Mouse (Mus musculus): ENCODE data around the gene Olfr921. TPM values are rescaled to one million over a fixed set of nuclear protein-coding genes. Genes with fewer than 3 reads are reported as not detected.

Olfr921 gene
- not detected for polyA plus RNA-seq (2014; fragmentation: Illumina TruSeq; extraction: RNeasy Lipid Tissue Mini Kit (QIAGEN cat#74804); ENCODE audit: low read depth, low replicate concordance)

GRCm38 (mm10) chr9:38772768-38773167, at the start of gene Olfr921:
Gene Olfr921 (plus strand): TSS chr9:38773068.

GRCm38 (mm10) chr9:38751999-38752398, 20.9 kb upstream of the Olfr921 start, which contains the start of gene Olfr920:
Gene Olfr920 (plus strand): TSS chr9:38752299.

GRCm38 (mm10) chr9:38814314-38814713, 41.4 kb downstream of the Olfr921 start, which contains the start of gene Olfr922:
Gene Olfr922 (plus strand): TSS chr9:38814614.

GRCm38 (mm10) chr9:38826245-38826644, 53.4 kb downstream of the Olfr921 start, which contains the start of gene Olfr923:
Gene Olfr923 (plus strand): TSS chr9:38826545.

Other genes starting within 250 kb of the Olfr921 start
- not detected for gene Olfr910, start 235.2 kb upstream of the Olfr921 start, polyA plus RNA-seq (2014; fragmentation: Illumina TruSeq; extraction: RNeasy Lipid Tissue Mini Kit (QIAGEN cat#74804); ENCODE audit: low read depth, low replicate concordance)
- not detected for gene Olfr912, start 192.9 kb upstream of the Olfr921 start, polyA plus RNA-seq (2014; fragmentation: Illumina TruSeq; extraction: RNeasy Lipid Tissue Mini Kit (QIAGEN cat#74804); ENCODE audit: low read depth, low replicate concordance)
- not detected for gene Olfr913, start 180.3 kb upstream of the Olfr921 start, polyA plus RNA-seq (2014; fragmentation: Illumina TruSeq; extraction: RNeasy Lipid Tissue Mini Kit (QIAGEN cat#74804); ENCODE audit: low read depth, low replicate concordance)
- gene Olfr914, start 168.0 kb upstream of the Olfr921 start, polyA plus RNA-seq (2014; fragmentation: Illumina TruSeq; extraction: RNeasy Lipid Tissue Mini Kit (QIAGEN cat#74804); ENCODE audit: low read depth, low replicate concordance), result not detected
- not detected for gene Olfr916, start 113.2 kb upstream of the Olfr921 start, polyA plus RNA-seq (2014; fragmentation: Illumina TruSeq; extraction: RNeasy Lipid Tissue Mini Kit (QIAGEN cat#74804); ENCODE audit: low read depth, low replicate concordance)
- gene Olfr917, start 107.2 kb upstream of the Olfr921 start, polyA plus RNA-seq (2014; fragmentation: Illumina TruSeq; extraction: RNeasy Lipid Tissue Mini Kit (QIAGEN cat#74804); ENCODE audit: low read depth, low replicate concordance), result not detected
- gene Olfr918, start 98.5 kb upstream of the Olfr921 start, polyA plus RNA-seq (2014; fragmentation: Illumina TruSeq; extraction: RNeasy Lipid Tissue Mini Kit (QIAGEN cat#74804); ENCODE audit: low read depth, low replicate concordance), result not detected
- gene Olfr919, start 69.4 kb upstream of the Olfr921 start, polyA plus RNA-seq (2014; fragmentation: Illumina TruSeq; extraction: RNeasy Lipid Tissue Mini Kit (QIAGEN cat#74804); ENCODE audit: low read depth, low replicate concordance), result not detected
- 67.2 TPM for gene Vwa5a, start 54.8 kb upstream of the Olfr921 start, polyA plus RNA-seq (2014; fragmentation: Illumina TruSeq; extraction: RNeasy Lipid Tissue Mini Kit (QIAGEN cat#74804); ENCODE audit: low read depth, low replicate concordance)
- 0.57 TPM for gene Olfr920, start 20.8 kb upstream of the Olfr921 start, polyA plus RNA-seq (2014; fragmentation: Illumina TruSeq; extraction: RNeasy Lipid Tissue Mini Kit (QIAGEN cat#74804); ENCODE audit: low read depth, low replicate concordance)
- gene Olfr922, start 41.5 kb downstream of the Olfr921 start, polyA plus RNA-seq (2014; fragmentation: Illumina TruSeq; extraction: RNeasy Lipid Tissue Mini Kit (QIAGEN cat#74804); ENCODE audit: low read depth, low replicate concordance), result not detected
- gene Olfr923, start 53.5 kb downstream of the Olfr921 start, polyA plus RNA-seq (2014; fragmentation: Illumina TruSeq; extraction: RNeasy Lipid Tissue Mini Kit (QIAGEN cat#74804); ENCODE audit: low read depth, low replicate concordance), result not detected
- not detected for gene Olfr924, start 71.4 kb downstream of the Olfr921 start, polyA plus RNA-seq (2014; fragmentation: Illumina TruSeq; extraction: RNeasy Lipid Tissue Mini Kit (QIAGEN cat#74804); ENCODE audit: low read depth, low replicate concordance)
- not detected for gene Olfr26, start 82.0 kb downstream of the Olfr921 start, polyA plus RNA-seq (2014; fragmentation: Illumina TruSeq; extraction: RNeasy Lipid Tissue Mini Kit (QIAGEN cat#74804); ENCODE audit: low read depth, low replicate concordance)
- not detected for gene Olfr926, start 104.1 kb downstream of the Olfr921 start, polyA plus RNA-seq (2014; fragmentation: Illumina TruSeq; extraction: RNeasy Lipid Tissue Mini Kit (QIAGEN cat#74804); ENCODE audit: low read depth, low replicate concordance)
- gene Olfr930, start 156.7 kb downstream of the Olfr921 start, polyA plus RNA-seq (2014; fragmentation: Illumina TruSeq; extraction: RNeasy Lipid Tissue Mini Kit (QIAGEN cat#74804); ENCODE audit: low read depth, low replicate concordance), result not detected
- gene Olfr933, start 199.2 kb downstream of the Olfr921 start, polyA plus RNA-seq (2014; fragmentation: Illumina TruSeq; extraction: RNeasy Lipid Tissue Mini Kit (QIAGEN cat#74804); ENCODE audit: low read depth, low replicate concordance), result not detected
- not detected for gene Olfr934, start 215.2 kb downstream of the Olfr921 start, polyA plus RNA-seq (2014; fragmentation: Illumina TruSeq; extraction: RNeasy Lipid Tissue Mini Kit (QIAGEN cat#74804); ENCODE audit: low read depth, low replicate concordance)
- not detected for gene Olfr935, start 226.6 kb downstream of the Olfr921 start, polyA plus RNA-seq (2014; fragmentation: Illumina TruSeq; extraction: RNeasy Lipid Tissue Mini Kit (QIAGEN cat#74804); ENCODE audit: low read depth, low replicate concordance)

Measured in kidney, adult 10 weeks (tissue).